Mouse (Mus musculus) G1E-ER4 (cell line): Measurements from ENCODE around the gene Megf6. TPM values are rescaled to one million over a fixed set of nuclear protein-coding genes. Genes with fewer than 3 reads are reported as not detected.

Experiments used
- GATA1 ChIP-seq: IDR thresholded peaks from one replicate; pipeline ENCODE4 v1.8.0; 2012; ENCODE audit warnings: low read length, inconsistent platforms
- polyA plus RNA-seq: library from polyadenylated mRNA; stranded (reverse); fragments of >175 nt; gene quantifications from 2 replicates; pipeline ENCODE4 v1.2.3, GENCODE M21; 2012

The Megf6 gene
- polyA plus RNA-seq, 1 experiment = 0.05 TPM

GRCm38 (mm10) chr4:154312143-154312812, 141.7 kb downstream of the Megf6 start:
- TF ChIP-seq GATA1 = no peak

- TF ChIP-seq GATA1 = no peak
These were observed 142.5 kb downstream of the Megf6 start for GRCm38 (mm10) chr4:154312935-154313621.

- TF ChIP-seq GATA1 = no peak
These were observed 143.1 kb downstream of the Megf6 start for GRCm38 (mm10) chr4:154313622-154313967.

Other genes with a start within 250 kb of the Megf6 start
- 117 and 121 TPM in 2 replicates for gene A430005L14Rik, start 213.5 kb upstream of the Megf6 start, polyA plus RNA-seq
- 15.5 and 15.8 TPM in 2 replicates for gene Dffb, start 195.6 kb upstream of the Megf6 start, polyA plus RNA-seq
- gene Cep104, start 195.5 kb upstream of the Megf6 start, polyA plus RNA-seq = 7.8 and 10.7 TPM in 2 replicates
- gene Lrrc47, start 159.0 kb upstream of the Megf6 start, polyA plus RNA-seq = 178 and 230 TPM in 2 replicates
- gene Smim1, start 144.5 kb upstream of the Megf6 start, polyA plus RNA-seq = 84.0 and 144 TPM in 2 replicates
- not detected in 2 replicates for gene Ccdc27, start 128.1 kb upstream of the Megf6 start, polyA plus RNA-seq
- gene Trp73, start 30.5 kb upstream of the Megf6 start, polyA plus RNA-seq = 0.18 TPM in 1 of 2 replicates, not detected in the other
- gene Wrap73, start 28.4 kb upstream of the Megf6 start, polyA plus RNA-seq = 17.5 and 23.0 TPM in 2 replicates
- gene Tprgl, start 10.1 kb upstream of the Megf6 start, polyA plus RNA-seq = 80.5 and 100 TPM in 2 replicates
- not detected in 2 replicates for gene Arhgef16, start 130.9 kb downstream of the Megf6 start, polyA plus RNA-seq
- gene B230104I21Rik, start 165.4 kb downstream of the Megf6 start, polyA plus RNA-seq = not detected in 2 replicates